Mouse (Mus musculus) intestine, embryonic 14.5 days (tissue): ENCODE data around the gene Ldlrap1. TPM values are rescaled to one million over a fixed set of nuclear protein-coding genes. Genes with fewer than 3 reads are reported as not detected.

Source experiments
- ATAC-seq: fragments of 200-750 bp; cut with Nextera tagmentation; replicated peaks from 2 replicates; pipeline ENCODE4 v1.8.0; 2017; ENCODE audit warnings: low read depth, moderate number of reproducible peaks, moderate TSS enrichment, moderate library complexity; ENCODE audit not compliant: low FRiP score, low TSS enrichment
- DNase-seq: peaks from one replicate; pipeline ENCODE4 v3.0.0-alpha.2; 2018; ENCODE audit warnings: low spot score
- H3K27ac ChIP-seq: fragments of 300-500 bp; sonication (generic); 2 replicates; pipeline ENCODE4 v1.5.1; 2014; ENCODE audit warnings: low read depth, mild to moderate bottlenecking, control low read depth
- H3K27me3 ChIP-seq: fragments of 300-500 bp; sonication (generic); replicated peaks from 2 replicates; pipeline ENCODE4 v1.6.1; 2014; ENCODE audit warnings: low read length, control low read depth; ENCODE audit not compliant: control insufficient read depth, insufficient read depth
- H3K36me3 ChIP-seq: fragments of 300-500 bp; sonication (generic); 2 replicates; pipeline ENCODE4 v1.6.1; 2014; ENCODE audit warnings: low read length, control low read depth; ENCODE audit not compliant: control insufficient read depth, insufficient read depth
- H3K4me1 ChIP-seq: fragments of 300-500 bp; sonication (generic); replicated peaks from 2 replicates; pipeline ENCODE4 v1.6.1; 2014; ENCODE audit warnings: low read length, control low read depth, mixed read lengths; ENCODE audit not compliant: control insufficient read depth, insufficient read depth
- H3K4me2 ChIP-seq: fragments of 300-500 bp; sonication (generic); 2 replicates; pipeline ENCODE4 v1.6.1; 2014; ENCODE audit warnings: low read length
- H3K4me3 ChIP-seq: fragments of 300-500 bp; sonication (generic); 2 replicates; pipeline ENCODE4 v1.5.1; 2014; ENCODE audit warnings: low read depth, low read length, control low read depth, mixed read lengths
- H3K9ac ChIP-seq: fragments of 300-500 bp; sonication (generic); 2 replicates; pipeline ENCODE4 v1.6.1; 2014; ENCODE audit warnings: mild to moderate bottlenecking, low read length
- H3K9me3 ChIP-seq: fragments of 300-500 bp; sonication (generic); 2 replicates; pipeline ENCODE4 v1.6.1; 2016; ENCODE audit warnings: low read length, control low read depth; ENCODE audit not compliant: control insufficient read depth
- WGBS: fragments of 180-500 bp; shearing (Covaris S2); extraction: QIAGEN DNeasy Blood & Tissue Kit; methylation state at CpG from one replicate; pipeline ENCODE4 v1.1.7; 2014; 5-methylcytosine and 5-hydroxymethylcytosine counted together
- polyA plus RNA-seq: library from polyadenylated mRNA; unstranded; fragments of >200 nt; fragmentation: Nextera tagmentation; extraction: Ambion mirVana; gene quantifications from 2 replicates; pipeline ENCODE4 v1.2.1, GENCODE M21; 2014

The Ldlrap1 gene
- polyA plus RNA-seq, 1 experiment from 2014 or later = 15.0 TPM

DNA sequence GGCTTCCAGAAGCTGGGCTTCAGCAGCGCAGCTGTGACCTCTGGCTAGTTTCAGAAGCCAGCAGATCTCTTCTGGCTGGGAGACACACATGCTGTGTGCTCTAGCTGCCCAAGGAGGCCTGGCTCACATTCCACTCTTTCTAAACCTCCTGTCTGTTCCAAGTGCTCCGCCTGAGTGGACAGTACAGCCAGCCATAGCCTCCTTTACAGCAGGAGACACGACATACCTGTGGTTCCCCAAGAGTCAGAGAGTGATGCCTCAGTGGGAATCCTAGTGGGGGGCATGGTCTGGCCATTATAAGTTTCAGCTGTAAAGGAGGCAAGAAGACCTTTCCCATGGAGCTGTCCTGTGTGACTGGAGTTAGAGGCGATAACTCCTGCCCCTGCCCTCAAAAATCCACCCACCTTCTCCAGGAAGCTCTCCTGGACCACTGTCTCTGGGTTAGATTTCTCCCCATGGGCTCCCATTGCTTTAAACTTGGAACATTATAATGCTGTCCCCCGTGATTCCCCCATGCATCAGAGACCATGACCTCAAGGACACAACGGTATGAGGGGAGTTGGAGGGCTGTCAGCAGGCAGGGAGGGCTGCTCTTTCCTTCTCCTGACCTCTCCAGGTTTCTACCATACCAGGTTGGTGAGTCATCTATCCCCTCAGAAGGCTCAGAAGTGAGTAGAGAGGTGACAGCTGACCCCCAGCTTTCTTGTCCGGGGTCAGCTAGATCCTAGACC is 1.4 kb upstream of the Ldlrap1 start:
- H3K27ac ChIP-seq = no peak overlapping the region
- H3K4me3 ChIP-seq = no peak overlapping the region
- no peak overlapping the region for H3K4me2 ChIP-seq
- H3K4me1 ChIP-seq = peaks cover 10% of the 10 kb centered on the region
- H3K9ac ChIP-seq = no peak overlapping the region
- ATAC-seq = no peak
- no peaks in the 10 kb centered on the region for H3K36me3 ChIP-seq
- no peaks in the 10 kb centered on the region for H3K27me3 ChIP-seq
- WGBS = 62% methylated on average over 7 of the region's 7 CpGs
- no peak for DNase-seq
- H3K9me3 ChIP-seq = no peaks in the 10 kb centered on the region

- H3K4me1 ChIP-seq = peaks cover 13% of the 10 kb centered on the region
- peak overlapping the region; percentile 76 for H3K4me3 ChIP-seq
- no peaks in the 10 kb centered on the region for H3K36me3 ChIP-seq
- peak overlapping the region; percentile 59; the same call in 1 of the 2 replicates for H3K9ac ChIP-seq
- 12% methylated on average over 21 of the region's 21 CpGs for WGBS
- H3K27me3 ChIP-seq = no peaks in the 10 kb centered on the region
- DNase-seq = no peak
- peak overlapping the region; percentile 84 for H3K4me2 ChIP-seq
- H3K9me3 ChIP-seq = no peaks in the 10 kb centered on the region
- H3K27ac ChIP-seq = no peak overlapping the region
- no peak for ATAC-seq
Measured at GRCm38 (mm10) chr4:134768226-134768888, 533 bp upstream of the Ldlrap1 start.

- Histone ChIP-seq H3K4me3 (peak overlapping the region; percentile 76), H3K27ac (no peak overlapping the region), H3K4me1 (peaks cover 18% of the 10 kb centered on the region), H3K9ac (peak overlapping the region; percentile 59), H3K9me3 (no peaks in the 10 kb centered on the region), H3K36me3 (no peaks in the 10 kb centered on the region), H3K27me3 (no peaks in the 10 kb centered on the region), H3K4me2 (peak overlapping the region; percentile 84)
- DNase-seq (no peak), ATAC-seq (peak; percentile 25; the same call in 1 of the 2 replicates)
- 2% methylated on average over 23 of the region's 23 CpGs for WGBS
Measured at GRCm38 (mm10) chr4:134766904-134767425, 859 bp downstream of the Ldlrap1 start.

DNA sequence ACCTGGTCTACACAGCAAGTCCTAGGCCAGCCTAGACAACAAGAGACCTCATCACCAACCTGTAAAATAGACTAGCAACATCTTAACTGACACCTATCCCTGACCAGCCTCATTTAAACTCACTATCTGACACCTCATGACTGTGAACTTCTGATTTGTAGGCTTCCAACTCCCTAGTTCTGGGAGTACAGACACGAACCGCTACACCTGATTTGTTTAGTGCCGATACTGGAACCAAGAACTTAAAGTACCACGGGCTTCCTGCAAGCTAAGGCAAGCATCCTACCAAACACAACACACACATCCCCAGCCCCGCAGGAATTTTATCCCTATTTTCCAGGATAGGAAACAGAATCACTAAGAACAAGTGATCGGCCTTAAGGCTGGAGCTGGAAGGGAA is 1.5 kb downstream of the Ldlrap1 start:
- Histone ChIP-seq H3K27ac (no peak overlapping the region), H3K4me3 (no peak overlapping the region), H3K4me1 (peaks cover 18% of the 10 kb centered on the region), H3K4me2 (peak overlapping the region; percentile 84), H3K36me3 (no peaks in the 10 kb centered on the region), H3K9me3 (no peaks in the 10 kb centered on the region), H3K9ac (no peak overlapping the region), H3K27me3 (no peaks in the 10 kb centered on the region)
- DNase-seq = no peak
- whole genome bisulfite sequencing = 75% methylated on average over 6 of the region's 6 CpGs
- no peak for ATAC-seq

DNA sequence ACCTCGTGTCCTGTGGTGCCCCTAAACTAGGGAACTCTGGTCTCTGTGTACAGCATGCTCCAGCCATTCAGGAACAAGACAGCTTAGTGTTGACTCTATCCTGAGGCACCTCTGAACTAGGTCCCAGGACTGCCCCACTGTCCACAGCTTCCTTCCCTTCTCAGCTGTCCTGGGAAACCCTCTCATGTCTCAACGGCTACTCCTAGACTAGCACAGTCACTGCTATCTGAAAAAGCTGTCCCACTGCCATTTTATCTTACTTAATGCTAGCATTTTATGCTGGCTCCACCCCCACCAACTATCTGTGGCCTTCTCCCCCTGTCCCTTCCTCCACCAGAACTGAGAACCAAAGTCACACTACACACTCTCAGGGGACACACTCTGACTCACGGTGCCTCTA is 3.5 kb downstream of the Ldlrap1 start:
- Histone ChIP-seq H3K9ac (no peak overlapping the region), H3K4me2 (no peak overlapping the region), H3K27me3 (no peaks in the 10 kb centered on the region), H3K9me3 (no peaks in the 10 kb centered on the region), H3K4me1 (peaks cover 31% of the 10 kb centered on the region), H3K27ac (no peak overlapping the region), H3K4me3 (no peak overlapping the region), H3K36me3 (no peaks in the 10 kb centered on the region)
- ATAC-seq (no peak), DNase-seq (no peak)
- 53% methylated on average over 3 of the region's 3 CpGs for WGBS

GRCm38 (mm10) chr4:134762360-134762759 is 5.5 kb downstream of the Ldlrap1 start:
- H3K4me3 ChIP-seq = no peak overlapping the region
- H3K4me2 ChIP-seq = no peak overlapping the region

GRCm38 (mm10) chr4:134760793-134761201 is 7.0 kb downstream of the Ldlrap1 start:
- no peak overlapping the region for H3K4me3 ChIP-seq
- peak overlapping the region; percentile 16; the same call in 1 of the 2 replicates for H3K4me2 ChIP-seq
- ATAC-seq = no peak
- H3K27ac ChIP-seq = 0 out of 2 replicates have a peak overlapping the region, but pooled peaks have one; percentile 9
- no peak overlapping the region for H3K9ac ChIP-seq
- no peaks in the 10 kb centered on the region for H3K27me3 ChIP-seq
- H3K9me3 ChIP-seq = no peaks in the 10 kb centered on the region
- peaks cover 22% of the 10 kb centered on the region for H3K4me1 ChIP-seq
- 28% methylated on average over 9 of the region's 9 CpGs for WGBS
- 0 out of 2 replicates have a peak, but pooled peaks cover 3% of the 10 kb centered on the region for H3K36me3 ChIP-seq
- DNase-seq = peak; percentile 74

More at GRCm38 (mm10) chr4:134762360-134762759, 5.5 kb downstream of the Ldlrap1 start:
- no peak for DNase-seq
- H3K27ac ChIP-seq = no peak overlapping the region
- no peak for ATAC-seq
- H3K36me3 ChIP-seq = no peaks in the 10 kb centered on the region
- no peaks in the 10 kb centered on the region for H3K9me3 ChIP-seq
- peaks cover 31% of the 10 kb centered on the region for H3K4me1 ChIP-seq
- no peaks in the 10 kb centered on the region for H3K27me3 ChIP-seq
- H3K9ac ChIP-seq = no peak overlapping the region; the same call in 1 of the 2 replicates
- WGBS = 75% methylated on average over 6 of the region's 6 CpGs

GRCm38 (mm10) chr4:134760281-134760680 is 7.5 kb downstream of the Ldlrap1 start:
- Histone ChIP-seq H3K4me3 (no peak overlapping the region), H3K9ac (no peak overlapping the region), H3K27ac (no peak overlapping the region), H3K4me2 (no peak overlapping the region), H3K27me3 (no peaks in the 10 kb centered on the region), H3K4me1 (peaks cover 21% of the 10 kb centered on the region), H3K9me3 (no peaks in the 10 kb centered on the region), H3K36me3 (0 out of 2 replicates have a peak, but pooled peaks cover 3% of the 10 kb centered on the region)
- no peak for ATAC-seq
- 75% methylated on average over 6 of the region's 6 CpGs for WGBS
- no peak for DNase-seq
